Mouse (Mus musculus) hindbrain, embryonic 10.5 days (tissue): ENCODE data around the gene Cdc42bpg. TPM values are rescaled to one million over a fixed set of nuclear protein-coding genes. Genes with fewer than 3 reads are reported as not detected.
A peak's percentile ranks its signal among the peaks of the same experiment; 100 is the strongest.

Experiments
- DNase-seq: peaks from one replicate; pipeline ENCODE4 v3.0.0-alpha.2; 2017; ENCODE audit warnings: low spot score
- H3K27ac ChIP-seq: fragments of 300-500 bp; sonication (generic); 2 replicates; pipeline ENCODE4 v1.5.1; 2016; ENCODE audit warnings: mild to moderate bottlenecking, moderate library complexity
- H3K27me3 ChIP-seq: fragments of 300-500 bp; sonication (generic); 2 replicates; pipeline ENCODE4 v1.6.1; 2016; ENCODE audit warnings: mild to moderate bottlenecking; ENCODE audit not compliant: poor library complexity, insufficient read depth, severe bottlenecking
- H3K36me3 ChIP-seq: fragments of 300-500 bp; sonication (generic); 2 replicates; pipeline ENCODE4 v1.6.1; 2016; ENCODE audit warnings: mild to moderate bottlenecking, moderate library complexity
- H3K4me1 ChIP-seq: fragments of 300-500 bp; sonication (generic); replicated peaks from 2 replicates; pipeline ENCODE4 v1.6.1; 2016; ENCODE audit warnings: mild to moderate bottlenecking
- H3K4me3 ChIP-seq: fragments of 300-500 bp; sonication (generic); 2 replicates; pipeline ENCODE4 v1.5.1; 2016; ENCODE audit warnings: mild to moderate bottlenecking, moderate library complexity
- H3K9me3 ChIP-seq: fragments of 300-500 bp; sonication (generic); 2 replicates; pipeline ENCODE4 v1.6.1; 2016; ENCODE audit warnings: mild to moderate bottlenecking, moderate library complexity
- WGBS: fragments of 180-500 bp; shearing (Covaris S2); methylation state at CpG from one replicate; pipeline ENCODE4 v1.1.7; 2016; 5-methylcytosine and 5-hydroxymethylcytosine counted together
- polyA plus RNA-seq: library from polyadenylated mRNA; unstranded; fragments of >200 nt; fragmentation: Nextera tagmentation; extraction: Ambion mirVana; gene quantifications from 2 replicates; pipeline ENCODE4 v1.2.1, GENCODE M21; 2016

Cdc42bpg gene
- polyA plus RNA-seq, 1 experiment from 2014 or later, result 0.37 TPM

DNA sequence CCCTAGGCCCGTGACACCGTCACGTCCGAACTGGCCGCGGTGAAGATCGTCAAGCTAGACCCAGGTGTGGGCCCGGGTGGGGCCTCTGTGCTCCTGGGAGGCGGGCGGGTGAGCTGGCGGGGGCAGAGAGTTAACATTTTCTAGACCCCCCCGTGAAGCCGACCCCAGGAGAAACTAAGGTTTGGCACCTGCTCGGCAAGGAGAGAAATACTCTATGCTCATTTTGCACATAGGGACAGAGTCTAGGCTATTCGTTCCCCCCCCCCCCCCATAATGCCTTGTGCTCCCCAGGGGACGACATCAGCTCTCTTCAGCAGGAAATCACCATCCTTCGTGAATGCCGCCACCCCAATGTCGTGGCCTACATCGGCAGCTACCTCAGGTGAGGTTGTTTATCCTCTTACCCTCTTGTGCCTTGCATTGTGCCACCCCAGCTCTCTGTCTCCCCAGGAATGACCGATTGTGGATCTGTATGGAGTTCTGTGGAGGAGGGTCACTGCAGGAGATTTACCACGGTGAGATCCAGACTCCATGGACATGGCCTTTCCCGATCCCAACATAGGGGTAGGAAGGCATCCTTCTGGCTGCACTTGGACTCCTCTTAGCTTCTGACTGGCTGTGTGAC, 35.3 kb downstream of the Cdc42bpg start:
- H3K4me1 ChIP-seq, result peaks cover 55% of the 10 kb centered on the region
- H3K27ac ChIP-seq, result peak overlapping the region; percentile 87
- H3K4me3 ChIP-seq, result peak overlapping the region; percentile 76
- H3K36me3 ChIP-seq, result peaks cover 87% of the 10 kb centered on the region
- WGBS, result 12% methylated on average over 23 of the region's 23 CpGs
- peaks cover 5% of the 10 kb centered on the region; the same call in 1 of the 2 replicates for H3K27me3 ChIP-seq
- H3K9me3 ChIP-seq, result no peaks in the 10 kb centered on the region
- no peak for DNase-seq

DNA sequence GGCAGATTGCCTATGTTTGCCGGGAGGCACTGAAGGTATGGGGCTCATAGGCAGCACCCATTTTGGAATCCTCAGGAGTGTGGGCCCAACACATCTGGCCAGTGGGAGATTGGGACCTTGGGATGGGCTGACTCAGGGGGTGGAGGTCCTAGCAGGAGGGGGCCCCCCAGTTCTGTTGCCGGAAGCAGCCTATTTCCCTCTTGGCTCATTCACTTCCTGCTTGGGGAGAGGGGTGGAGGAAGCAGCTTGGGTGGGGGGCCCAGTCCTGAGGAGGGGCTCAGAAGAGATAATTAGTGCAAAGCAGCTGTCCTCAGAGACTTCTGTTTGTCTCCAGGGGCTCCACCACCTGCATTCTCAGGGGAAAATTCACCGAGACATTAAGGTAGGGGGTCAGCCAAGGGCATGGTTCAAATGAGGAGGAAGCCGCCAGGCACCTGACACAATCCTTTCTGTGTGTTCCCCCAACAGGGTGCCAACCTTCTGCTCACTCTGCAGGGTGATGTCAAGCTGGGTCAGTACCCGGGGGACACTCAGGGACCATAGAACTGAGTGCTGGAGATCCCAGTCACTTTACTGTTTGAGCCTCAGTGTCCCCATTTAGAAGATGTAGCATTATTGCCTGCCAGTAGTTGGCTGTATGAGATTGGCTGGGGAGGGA, 36.1 kb downstream of the Cdc42bpg start:
- H3K9me3 ChIP-seq, result no peaks in the 10 kb centered on the region
- 83% methylated on average over 5 of the region's 5 CpGs for WGBS
- no peak for DNase-seq
- peaks cover 47% of the 10 kb centered on the region for H3K4me1 ChIP-seq
- H3K4me3 ChIP-seq, result peak overlapping the region; percentile 76
- H3K27me3 ChIP-seq, result peaks cover 5% of the 10 kb centered on the region; the same call in 1 of the 2 replicates
- no peak overlapping the region for H3K27ac ChIP-seq
- H3K36me3 ChIP-seq, result peaks cover 87% of the 10 kb centered on the region

DNA sequence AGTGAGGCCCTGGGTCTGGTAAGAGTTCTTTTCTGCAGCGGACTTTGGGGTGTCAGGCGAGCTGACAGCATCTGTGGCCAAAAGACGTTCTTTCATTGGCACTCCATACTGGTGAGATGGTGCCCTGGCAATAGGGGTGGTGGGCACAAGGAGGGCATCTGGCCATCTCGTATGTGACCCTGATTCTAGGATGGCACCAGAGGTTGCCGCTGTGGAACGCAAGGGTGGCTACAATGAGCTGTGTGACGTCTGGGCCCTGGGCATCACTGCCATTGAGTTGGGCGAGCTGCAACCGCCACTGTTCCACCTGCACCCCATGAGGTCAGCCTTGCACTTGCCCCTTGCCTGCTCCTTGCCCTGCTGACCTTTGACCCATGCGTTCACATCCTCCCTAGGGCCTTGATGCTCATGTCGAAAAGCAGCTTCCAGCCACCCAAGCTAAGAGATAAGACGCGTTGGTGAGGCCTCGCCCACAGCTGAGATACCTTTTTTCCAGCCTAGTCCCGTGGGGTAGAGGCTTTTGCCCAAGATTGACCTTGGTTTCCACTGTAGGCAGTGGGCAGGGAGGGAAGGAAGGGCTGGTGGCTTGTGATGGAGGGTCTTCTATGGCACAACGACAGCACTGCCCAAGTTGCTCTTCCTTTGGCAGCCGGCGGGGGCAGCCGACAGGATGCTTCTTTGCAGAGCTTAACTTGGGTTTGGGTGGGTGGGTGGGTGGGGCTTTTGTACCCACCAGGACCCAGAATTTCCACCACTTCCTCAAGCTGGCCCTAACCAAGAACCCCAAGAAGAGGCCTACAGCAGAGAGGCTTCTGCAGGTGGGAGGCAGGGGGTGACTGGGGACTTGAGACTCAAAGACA, 37.0 kb downstream of the Cdc42bpg start:
- Histone ChIP-seq H3K27ac (no peak overlapping the region), H3K9me3 (no peaks in the 10 kb centered on the region), H3K36me3 (peaks cover 85% of the 10 kb centered on the region), H3K27me3 (peaks cover 5% of the 10 kb centered on the region; the same call in 1 of the 2 replicates), H3K4me3 (peak overlapping the region; percentile 76), H3K4me1 (peaks cover 47% of the 10 kb centered on the region)
- DNase-seq, result no peak
- WGBS, result 85% methylated on average over 19 of the region's 19 CpGs

DNA sequence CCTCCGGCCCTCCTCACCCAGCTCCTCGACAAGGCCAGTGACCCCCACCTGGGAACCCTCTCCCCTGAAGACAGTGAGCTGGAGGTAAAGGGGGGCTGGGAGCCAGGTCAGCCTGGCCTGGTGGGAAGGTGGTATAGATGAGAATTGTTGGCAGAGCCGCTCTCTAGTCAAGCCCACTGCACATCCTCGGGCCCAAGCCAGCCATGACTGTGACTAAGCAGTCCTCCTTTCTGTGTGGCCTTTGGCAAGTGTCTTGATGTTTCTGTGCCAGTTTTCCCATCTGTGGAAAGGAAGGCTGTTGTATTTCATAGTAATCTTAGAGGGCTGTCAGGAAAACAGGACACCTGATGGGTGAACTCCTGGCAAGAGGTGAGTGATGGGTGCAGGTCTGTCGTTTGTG, 37.7 kb downstream of the Cdc42bpg start:
- Histone ChIP-seq H3K4me3 (no peak overlapping the region), H3K36me3 (peaks cover 81% of the 10 kb centered on the region), H3K27ac (no peak overlapping the region), H3K4me1 (peaks cover 54% of the 10 kb centered on the region), H3K27me3 (peaks cover 5% of the 10 kb centered on the region; the same call in 1 of the 2 replicates), H3K9me3 (no peaks in the 10 kb centered on the region)
- DNase-seq, result no peak
- 92% methylated on average over 5 of the region's 5 CpGs for WGBS

DNA sequence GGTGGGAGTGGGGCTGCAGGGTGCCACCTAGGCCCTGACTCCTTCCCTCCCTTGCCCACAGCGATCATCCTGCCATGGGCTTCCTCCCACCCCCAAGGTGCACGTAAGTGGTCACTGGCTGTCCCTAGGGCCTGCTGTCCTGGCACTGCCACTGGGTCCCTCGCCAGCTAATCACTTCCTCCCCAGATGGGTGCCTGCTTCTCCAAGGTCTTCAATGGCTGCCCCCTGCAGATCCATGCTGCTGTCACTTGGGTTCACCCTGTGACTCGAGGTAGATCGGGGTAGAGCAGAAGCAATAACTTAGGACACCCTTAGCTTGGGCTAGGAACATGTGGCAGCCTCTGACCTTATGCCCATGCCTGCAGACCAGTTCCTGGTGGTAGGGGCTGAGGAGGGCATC, 39.8 kb downstream of the Cdc42bpg start:
- peaks cover 5% of the 10 kb centered on the region; the same call in 1 of the 2 replicates for H3K27me3 ChIP-seq
- no peak overlapping the region for H3K4me3 ChIP-seq
- no peak overlapping the region for H3K27ac ChIP-seq
- WGBS, result 93% methylated on average over 5 of the region's 5 CpGs
- peaks cover 69% of the 10 kb centered on the region for H3K36me3 ChIP-seq
- no peak for DNase-seq
- no peaks in the 10 kb centered on the region for H3K9me3 ChIP-seq
- H3K4me1 ChIP-seq, result peaks cover 49% of the 10 kb centered on the region

DNA sequence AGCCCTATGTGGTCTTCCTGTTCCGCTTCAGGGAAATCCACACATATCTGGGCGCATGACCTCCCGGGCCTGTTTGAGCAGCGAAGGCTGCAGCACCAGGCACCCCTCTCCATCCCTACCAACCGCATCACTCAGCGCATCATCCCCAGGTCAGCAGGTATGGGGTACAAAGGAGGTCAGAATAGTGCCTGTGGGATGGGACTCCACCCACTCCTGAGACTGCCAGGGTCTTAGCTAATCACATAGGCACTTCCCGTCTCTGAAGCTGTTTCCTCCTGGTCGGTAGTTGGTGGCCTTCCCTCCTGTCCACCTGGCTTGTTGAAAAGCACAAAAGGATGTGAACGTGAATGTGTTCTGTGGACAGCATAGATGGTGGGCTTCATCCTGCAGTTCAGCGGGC, 40.4 kb downstream of the Cdc42bpg start:
- WGBS, result 93% methylated on average over 10 of the region's 10 CpGs
- peaks cover 1% of the 10 kb centered on the region; the same call in 1 of the 2 replicates for H3K27me3 ChIP-seq
- peaks cover 48% of the 10 kb centered on the region for H3K4me1 ChIP-seq
- no peak for DNase-seq
- H3K36me3 ChIP-seq, result peaks cover 74% of the 10 kb centered on the region
- 0 out of 2 replicates have a peak overlapping the region, but pooled peaks have one; percentile 12 for H3K27ac ChIP-seq
- H3K4me3 ChIP-seq, result no peak overlapping the region
- no peaks in the 10 kb centered on the region for H3K9me3 ChIP-seq

DNA sequence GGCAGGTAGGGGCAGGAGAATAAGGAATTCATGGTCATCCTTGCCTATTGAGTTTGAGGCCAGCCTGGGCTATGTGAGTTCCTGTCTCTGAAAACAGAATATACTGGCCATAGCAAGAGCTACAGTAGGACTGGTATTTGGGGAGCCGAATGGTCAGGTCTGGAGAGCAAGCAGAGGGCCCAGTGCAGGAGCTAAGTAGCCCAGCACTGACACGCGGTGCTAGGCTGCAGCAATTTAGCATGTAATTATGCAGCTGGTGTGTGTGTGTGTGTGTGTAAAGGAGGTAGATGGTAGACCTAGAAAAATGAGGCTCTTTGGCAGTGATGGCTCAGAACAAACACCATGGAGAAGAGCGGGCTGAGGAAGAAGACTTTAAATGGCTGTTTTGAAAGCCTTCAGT, 41.4 kb downstream of the Cdc42bpg start:
- H3K36me3 ChIP-seq, result peaks cover 69% of the 10 kb centered on the region
- WGBS, result 94% methylated on average over 4 of the region's 4 CpGs

DNA sequence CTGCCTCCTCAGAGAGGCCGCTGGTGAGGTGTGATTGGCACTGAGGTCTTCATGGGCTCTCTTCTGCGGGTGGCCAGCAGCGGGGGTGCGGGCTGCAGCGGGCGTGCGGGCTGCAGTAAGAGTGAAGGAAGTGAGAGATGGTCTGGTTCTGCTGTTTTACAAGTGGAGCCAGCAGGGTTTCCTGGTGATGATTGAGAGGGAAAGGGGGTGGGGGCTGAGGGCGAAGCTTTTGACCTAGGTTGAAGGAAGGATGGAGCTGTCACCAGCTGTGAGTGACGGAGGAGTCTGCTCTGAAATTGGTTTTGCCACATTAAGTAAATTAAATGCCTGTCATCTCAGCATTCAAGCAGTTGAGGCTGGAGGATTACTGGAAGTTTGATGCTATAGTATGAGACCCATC, 42.5 kb downstream of the Cdc42bpg start:
- H3K4me1 ChIP-seq, result peaks cover 31% of the 10 kb centered on the region
- WGBS, result 46% methylated on average over 9 of the region's 9 CpGs
- peak overlapping the region; percentile 66 for H3K27ac ChIP-seq
- H3K27me3 ChIP-seq, result no peaks in the 10 kb centered on the region
- peaks cover 69% of the 10 kb centered on the region for H3K36me3 ChIP-seq
- DNase-seq, result peak; percentile 41
- no peaks in the 10 kb centered on the region for H3K9me3 ChIP-seq
- H3K4me3 ChIP-seq, result no peak overlapping the region

More for the DNA sequence above, 41.4 kb downstream of the Cdc42bpg start:
- Histone ChIP-seq H3K4me1 (peaks cover 38% of the 10 kb centered on the region), H3K4me3 (no peak overlapping the region), H3K9me3 (no peaks in the 10 kb centered on the region), H3K27ac (no peak overlapping the region; the same call in 1 of the 2 replicates), H3K27me3 (no peaks in the 10 kb centered on the region)
- no peak for DNase-seq

DNA sequence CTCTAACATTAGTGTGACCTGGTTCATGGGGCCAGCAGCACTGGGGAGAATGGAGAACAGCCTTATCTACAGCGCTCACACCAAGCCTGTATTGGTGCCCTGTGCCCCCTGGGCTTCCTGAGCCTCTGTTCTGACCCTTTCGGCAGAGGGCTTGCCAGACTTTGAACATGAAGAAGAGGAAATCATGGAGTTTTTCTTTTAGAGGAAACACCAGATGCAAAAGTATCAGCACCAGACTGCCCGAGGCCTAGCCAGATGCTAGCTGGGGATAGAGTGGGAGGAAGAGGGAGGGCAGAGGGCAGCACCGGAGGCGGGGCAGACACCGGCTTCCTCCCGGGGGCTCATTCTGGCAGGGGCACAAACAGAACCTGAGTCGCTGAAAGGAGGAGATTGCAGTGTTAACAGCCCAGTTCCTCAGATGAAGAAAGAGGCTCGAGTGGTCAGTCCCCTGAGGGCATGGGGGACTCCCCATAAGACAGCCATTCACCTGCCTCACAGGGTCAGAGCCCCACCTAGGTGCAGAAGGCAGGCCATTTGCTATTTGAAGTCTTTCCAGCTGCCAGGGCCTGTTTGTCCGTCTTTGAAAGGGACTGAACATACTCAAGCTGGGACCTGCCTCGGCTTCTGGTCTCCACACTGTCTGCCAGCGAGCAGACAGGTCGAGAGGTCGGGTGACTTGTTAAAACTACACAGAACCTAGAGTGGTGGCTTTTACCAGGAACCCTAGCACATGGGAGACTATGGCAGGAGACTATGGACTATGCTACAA, 43.1 kb downstream of the Cdc42bpg start:
- DNase-seq, result peak; percentile 50
- H3K27ac ChIP-seq, result peak overlapping the region; percentile 66
- H3K4me3 ChIP-seq, result 0 out of 2 replicates have a peak overlapping the region, but pooled peaks have one; percentile 0
- WGBS, result 32% methylated on average over 14 of the region's 14 CpGs
- no peaks in the 10 kb centered on the region for H3K9me3 ChIP-seq
- H3K27me3 ChIP-seq, result no peaks in the 10 kb centered on the region
- H3K4me1 ChIP-seq, result peaks cover 31% of the 10 kb centered on the region
- peaks cover 69% of the 10 kb centered on the region for H3K36me3 ChIP-seq

DNA sequence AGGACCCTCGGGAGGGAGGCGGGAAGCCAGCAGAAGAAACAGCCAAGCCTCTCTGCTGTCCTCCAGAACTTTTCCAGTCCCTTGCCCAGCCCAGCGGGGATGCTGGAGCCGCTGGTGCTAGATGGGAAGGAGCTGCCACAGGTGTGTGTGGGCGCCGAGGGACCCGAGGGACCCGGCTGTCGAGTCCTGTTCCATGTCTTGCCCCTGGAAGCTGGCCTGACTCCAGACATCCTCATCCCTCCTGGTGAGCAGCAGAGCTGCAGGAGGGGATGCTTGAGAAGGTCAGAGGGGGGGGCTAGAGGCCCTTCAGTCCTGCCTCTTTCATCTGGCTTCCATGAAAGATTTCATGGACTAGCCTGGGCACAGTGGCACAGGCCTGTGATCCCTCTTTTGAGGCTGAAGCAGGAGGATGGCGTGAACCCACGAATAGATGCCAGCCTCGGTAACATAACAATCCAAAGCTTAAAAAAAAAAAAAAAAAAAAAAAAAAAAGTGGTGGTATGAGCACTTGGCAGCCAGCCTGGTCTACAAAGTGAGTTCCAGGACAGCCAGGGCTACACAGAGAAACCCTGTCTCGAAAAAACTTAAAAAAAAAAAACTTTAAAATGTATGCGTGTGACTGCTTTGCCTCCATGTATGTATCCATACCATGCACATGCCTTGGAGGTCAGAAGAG, 45.3 kb downstream of the Cdc42bpg start:
- H3K4me3 ChIP-seq, result no peak overlapping the region
- peaks cover 28% of the 10 kb centered on the region for H3K4me1 ChIP-seq
- WGBS, result 65% methylated on average over 14 of the region's 14 CpGs
- H3K9me3 ChIP-seq, result no peaks in the 10 kb centered on the region
- H3K36me3 ChIP-seq, result peaks cover 51% of the 10 kb centered on the region
- H3K27ac ChIP-seq, result no peak overlapping the region
- DNase-seq, result no peak
- H3K27me3 ChIP-seq, result no peaks in the 10 kb centered on the region

DNA sequence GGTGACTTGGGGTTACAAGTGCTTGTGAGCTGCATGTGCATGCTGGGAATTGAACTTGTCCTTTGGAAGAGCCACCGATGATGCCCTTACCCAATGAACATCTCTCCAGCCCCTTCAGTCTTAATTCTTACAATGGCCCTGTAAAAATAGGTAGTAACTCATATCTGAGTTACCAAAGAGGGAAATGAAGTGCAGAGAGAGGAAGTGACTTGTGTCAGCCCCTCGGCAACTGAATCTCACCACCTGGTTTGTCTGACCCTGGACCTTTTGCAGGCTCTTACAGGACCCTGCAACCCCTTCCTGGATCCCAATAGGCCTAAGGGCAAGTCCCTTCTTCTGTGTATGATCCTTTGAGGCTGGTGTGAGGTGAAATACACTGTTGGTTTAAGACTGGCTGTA, 45.9 kb downstream of the Cdc42bpg start:
- 88% methylated on average over 2 of the region's 2 CpGs for WGBS
- no peak for DNase-seq
- Histone ChIP-seq H3K4me3 (no peak overlapping the region), H3K36me3 (peaks cover 45% of the 10 kb centered on the region), H3K9me3 (no peaks in the 10 kb centered on the region), H3K27ac (no peak overlapping the region), H3K4me1 (peaks cover 28% of the 10 kb centered on the region), H3K27me3 (no peaks in the 10 kb centered on the region)

DNA sequence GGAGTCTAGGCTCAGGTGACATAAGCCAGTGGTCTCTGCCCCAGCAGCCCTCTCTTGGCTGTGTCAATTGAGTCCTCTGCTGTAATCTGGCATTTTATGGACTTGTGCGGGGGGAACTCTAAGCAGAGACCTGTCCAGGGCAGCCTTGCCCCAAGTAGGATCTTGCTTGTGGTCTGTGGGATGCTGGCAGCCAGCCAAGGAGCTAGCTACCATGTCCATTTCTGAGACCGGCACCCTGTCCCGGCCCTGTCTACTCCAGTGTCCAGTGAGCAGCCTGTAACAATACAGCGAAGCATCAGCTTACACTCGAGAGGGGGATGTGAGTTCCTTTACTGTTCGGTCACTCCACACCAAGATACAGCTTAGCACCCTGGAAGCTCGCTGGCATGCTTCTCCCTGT, 47.8 kb downstream of the Cdc42bpg start:
- H3K27ac ChIP-seq, result no peak overlapping the region
- H3K9me3 ChIP-seq, result no peaks in the 10 kb centered on the region
- WGBS, result 89% methylated on average over 7 of the region's 7 CpGs

More for the DNA sequence above, 47.8 kb downstream of the Cdc42bpg start:
- no peak for DNase-seq
- no peak overlapping the region for H3K4me3 ChIP-seq
- no peaks in the 10 kb centered on the region for H3K27me3 ChIP-seq
- peaks cover 37% of the 10 kb centered on the region for H3K36me3 ChIP-seq
- H3K4me1 ChIP-seq, result peaks cover 19% of the 10 kb centered on the region
